Mouse (Mus musculus) heart, adult 8-10 months (tissue): Measurements from ENCODE around the gene Afg3l1. TPM values are rescaled to one million over a fixed set of nuclear protein-coding genes. Genes with fewer than 3 reads are reported as not detected.
A peak's percentile ranks its signal among the peaks of the same experiment; 100 is the strongest.
"Not testable (repeated sequence)": the region's sequence is repeated elsewhere in the genome, so short reads cannot be mapped to it uniquely, and the experiment has no call there.

ENCODE experiments used
- DNase-seq: peaks from one replicate; pipeline ENCODE4 v3.0.0; 2022; ENCODE audit warnings: low spot score
- total RNA-seq, 4 experiments: library from RNA; stranded (reverse); gene quantifications; 2 replicates each; pipeline ENCODE4 v1.2.4; 2022

Afg3l1 gene
- 10 to 100 TPM; 59.2 to 78.1 (median 73.3) TPM for total RNA-seq

GRCm38 (mm10) chr8:123477737-123478258 is at the start of gene Afg3l1:
TSS of gene Afg3l1 (plus strand) at chr8:123477903.
- DNase-seq: peak; percentile 94

GRCm38 (mm10) chr8:123428343-123428893 is 49.3 kb upstream of the Afg3l1 start:
- DNase-seq: no peak

- DNase-seq: no peak
Observed at GRCm38 (mm10) chr8:123428939-123429721, 48.6 kb upstream of the Afg3l1 start.

GRCm38 (mm10) chr8:123429722-123430013 is 48.0 kb upstream of the Afg3l1 start:
- DNase-seq: not testable (repeated sequence)

- not testable (repeated sequence) for DNase-seq
Observed at GRCm38 (mm10) chr8:123430936-123431335, 46.8 kb upstream of the Afg3l1 start.

GRCm38 (mm10) chr8:123431616-123432365 is 45.9 kb upstream of the Afg3l1 start:
- no peak for DNase-seq

- no peak for DNase-seq
Observed at GRCm38 (mm10) chr8:123432381-123432780, 45.3 kb upstream of the Afg3l1 start.

- DNase-seq: not testable (repeated sequence)
Observed at GRCm38 (mm10) chr8:123433241-123433974, 44.3 kb upstream of the Afg3l1 start.

- no peak for DNase-seq
Observed at GRCm38 (mm10) chr8:123441788-123442187, 35.9 kb upstream of the Afg3l1 start.

- DNase-seq: no peak
Observed at GRCm38 (mm10) chr8:123442351-123442750, 35.4 kb upstream of the Afg3l1 start.

- DNase-seq: peak; percentile 95
Observed at GRCm38 (mm10) chr8:123442871-123443575, 34.7 kb upstream of the Afg3l1 start.

- DNase-seq: no peak
Observed at GRCm38 (mm10) chr8:123443576-123443921, 34.2 kb upstream of the Afg3l1 start.

GRCm38 (mm10) chr8:123444131-123444530 is 33.6 kb upstream of the Afg3l1 start:
- no peak for DNase-seq

GRCm38 (mm10) chr8:123445981-123446380 is 31.7 kb upstream of the Afg3l1 start:
- DNase-seq: no peak

GRCm38 (mm10) chr8:123446799-123447198 is 30.9 kb upstream of the Afg3l1 start:
- DNase-seq: no peak

GRCm38 (mm10) chr8:123450783-123451182 is 26.9 kb upstream of the Afg3l1 start:
- no peak for DNase-seq

GRCm38 (mm10) chr8:123451747-123452146 is 26.0 kb upstream of the Afg3l1 start:
- DNase-seq: not testable (repeated sequence)

- DNase-seq: no peak
Observed at GRCm38 (mm10) chr8:123452149-123452548, 25.6 kb upstream of the Afg3l1 start.

- no peak for DNase-seq
Observed at GRCm38 (mm10) chr8:123453291-123453690, 24.4 kb upstream of the Afg3l1 start.

- DNase-seq: no peak
Observed at GRCm38 (mm10) chr8:123453951-123454350, 23.8 kb upstream of the Afg3l1 start.

- DNase-seq: no peak
Observed at GRCm38 (mm10) chr8:123454559-123454958, 23.1 kb upstream of the Afg3l1 start.
